Mouse (Mus musculus) kidney, postnatal 14 days (tissue): ENCODE measurements around the gene Tspan33.

Experiments
- DNase-seq: peaks from one replicate; pipeline ENCODE4 v3.0.0; 2022; ENCODE audit warnings: mixed read lengths

The Tspan33 gene

GRCm38 (mm10) chr6:29699085-29699745 is 5.2 kb downstream of the Tspan33 start:
- no peak for DNase-seq

- DNase-seq: no peak
These were observed 7.0 kb downstream of the Tspan33 start for GRCm38 (mm10) chr6:29701051-29701450.

- no peak for DNase-seq
These were observed 8.1 kb downstream of the Tspan33 start for GRCm38 (mm10) chr6:29702126-29702525.

GRCm38 (mm10) chr6:29704143-29704542 is 10.1 kb downstream of the Tspan33 start:
- DNase-seq: no peak

GRCm38 (mm10) chr6:29707902-29708301 is 13.9 kb downstream of the Tspan33 start:
- no peak for DNase-seq

- no peak for DNase-seq
These were observed 17.3 kb downstream of the Tspan33 start for GRCm38 (mm10) chr6:29711318-29711717.

GRCm38 (mm10) chr6:29712011-29712584 is 18.1 kb downstream of the Tspan33 start:
- DNase-seq: peak; percentile 65

- DNase-seq: no peak
These were observed 22.8 kb downstream of the Tspan33 start for GRCm38 (mm10) chr6:29716624-29717365.

- no peak for DNase-seq
These were observed 23.5 kb downstream of the Tspan33 start for GRCm38 (mm10) chr6:29717541-29717940.

- DNase-seq: peak; percentile 62
These were observed 24.0 kb downstream of the Tspan33 start for GRCm38 (mm10) chr6:29717952-29718521.

- DNase-seq: peak; percentile 20
These were observed 24.9 kb downstream of the Tspan33 start for GRCm38 (mm10) chr6:29718894-29719329.

GRCm38 (mm10) chr6:29721890-29722289 is 27.9 kb downstream of the Tspan33 start:
- no peak for DNase-seq

- DNase-seq: no peak
These were observed 32.7 kb downstream of the Tspan33 start for GRCm38 (mm10) chr6:29726576-29727200.

GRCm38 (mm10) chr6:29728035-29728434 is 34.0 kb downstream of the Tspan33 start:
- DNase-seq: no peak

GRCm38 (mm10) chr6:29729491-29729890 is 35.5 kb downstream of the Tspan33 start:
- no peak for DNase-seq

- DNase-seq: peak; percentile 92
These were observed 41.3 kb downstream of the Tspan33 start, which contains the start of gene Smo for GRCm38 (mm10) chr6:29735336-29735688. Gene Smo, plus strand, starts transcription at chr6:29735503.

- peak; percentile 78 for DNase-seq
These were observed 41.8 kb downstream of the Tspan33 start for GRCm38 (mm10) chr6:29735689-29736451.

- no peak for DNase-seq
These were observed 42.8 kb downstream of the Tspan33 start for GRCm38 (mm10) chr6:29736610-29737458.

- no peak for DNase-seq
These were observed 57.6 kb downstream of the Tspan33 start for GRCm38 (mm10) chr6:29751466-29752152.

GRCm38 (mm10) chr6:29753336-29753735 is 59.3 kb downstream of the Tspan33 start:
- DNase-seq: no peak

GRCm38 (mm10) chr6:29756001-29756400 is 62.0 kb downstream of the Tspan33 start:
- no peak for DNase-seq
